Mouse (Mus musculus) forebrain, embryonic 13.5 days (tissue): ENCODE measurements around the gene Sepsecs. TPM values are rescaled to one million over a fixed set of nuclear protein-coding genes. Genes with fewer than 3 reads are reported as not detected.

Source experiments
- ATAC-seq: fragments of 200-750 bp; cut with Nextera tagmentation; 2 replicates; pipeline ENCODE4 v1.8.0; 2017
- H3K27ac ChIP-seq: fragments of 300-500 bp; sonication (generic); 2 replicates; pipeline ENCODE4 v1.5.1; 2015; ENCODE audit warnings: inconsistent platforms, mild to moderate bottlenecking, moderate library complexity
- H3K27me3 ChIP-seq: fragments of 300-500 bp; sonication (generic); 2 replicates; pipeline ENCODE4 v1.6.1; 2015; ENCODE audit warnings: mild to moderate bottlenecking, inconsistent platforms
- H3K36me3 ChIP-seq: fragments of 300-500 bp; sonication (generic); 2 replicates; pipeline ENCODE4 v1.6.1; 2015; ENCODE audit warnings: mild to moderate bottlenecking, inconsistent platforms; ENCODE audit not compliant: poor library complexity, severe bottlenecking
- H3K4me1 ChIP-seq: fragments of 300-500 bp; sonication (generic); 2 replicates; pipeline ENCODE4 v1.6.1; 2015; ENCODE audit warnings: inconsistent platforms
- H3K4me2 ChIP-seq: fragments of 300-500 bp; sonication (generic); 2 replicates; pipeline ENCODE4 v1.6.1; 2015; ENCODE audit warnings: inconsistent platforms, mild to moderate bottlenecking, moderate library complexity
- H3K4me3 ChIP-seq: fragments of 300-500 bp; sonication (generic); 2 replicates; pipeline ENCODE4 v1.5.1; 2015; ENCODE audit warnings: mild to moderate bottlenecking, inconsistent platforms
- H3K9ac ChIP-seq: fragments of 300-500 bp; sonication (generic); 2 replicates; pipeline ENCODE4 v1.6.1; 2015; ENCODE audit warnings: mild to moderate bottlenecking, inconsistent platforms
- H3K9me3 ChIP-seq: fragments of 300-500 bp; sonication (generic); replicated peaks from 2 replicates; pipeline ENCODE4 v1.6.1; 2016; ENCODE audit warnings: inconsistent platforms
- WGBS: fragments of 180-500 bp; shearing (Covaris S2); methylation state at CpG from one replicate; pipeline ENCODE4 v1.1.7; 2015; 5-methylcytosine and 5-hydroxymethylcytosine counted together
- polyA plus RNA-seq: library from polyadenylated mRNA; unstranded; fragments of >200 nt; fragmentation: Nextera tagmentation; extraction: Ambion mirVana; gene quantifications from 2 replicates; pipeline ENCODE4 v1.2.1, GENCODE M21; 2015

Gene Sepsecs
- polyA plus RNA-seq, 1 experiment from 2014 or later = 7.1 TPM

DNA sequence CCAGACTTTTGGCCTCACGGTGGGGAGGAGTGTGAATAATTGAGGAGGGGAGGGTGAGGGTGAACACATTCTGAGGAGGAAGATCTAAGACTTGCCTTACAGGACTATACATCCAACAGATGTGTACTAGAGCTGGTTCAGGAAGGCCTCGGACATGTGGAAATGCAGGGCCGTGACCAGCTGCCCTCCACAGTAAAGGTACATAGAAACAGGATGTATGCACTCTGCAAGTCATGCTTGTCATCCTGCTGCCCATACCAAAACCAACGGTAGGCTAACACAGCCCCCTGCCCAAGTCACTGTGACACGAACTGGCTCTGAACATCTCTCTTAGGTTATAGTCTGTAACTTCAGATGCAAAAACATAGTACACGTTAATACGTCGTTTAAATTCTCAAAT is 30.6 kb downstream of the Sepsecs start:
- Histone ChIP-seq H3K27ac (no peak overlapping the region), H3K4me3 (no peak overlapping the region), H3K36me3 (peaks cover 25% of the 10 kb centered on the region), H3K27me3 (no peaks in the 10 kb centered on the region), H3K4me2 (no peak overlapping the region), H3K9ac (no peak overlapping the region), H3K9me3 (no peaks in the 10 kb centered on the region), H3K4me1 (no peaks in the 10 kb centered on the region)
- ATAC-seq = no peak
- whole genome bisulfite sequencing = 85% methylated on average over 8 of the region's 8 CpGs

DNA sequence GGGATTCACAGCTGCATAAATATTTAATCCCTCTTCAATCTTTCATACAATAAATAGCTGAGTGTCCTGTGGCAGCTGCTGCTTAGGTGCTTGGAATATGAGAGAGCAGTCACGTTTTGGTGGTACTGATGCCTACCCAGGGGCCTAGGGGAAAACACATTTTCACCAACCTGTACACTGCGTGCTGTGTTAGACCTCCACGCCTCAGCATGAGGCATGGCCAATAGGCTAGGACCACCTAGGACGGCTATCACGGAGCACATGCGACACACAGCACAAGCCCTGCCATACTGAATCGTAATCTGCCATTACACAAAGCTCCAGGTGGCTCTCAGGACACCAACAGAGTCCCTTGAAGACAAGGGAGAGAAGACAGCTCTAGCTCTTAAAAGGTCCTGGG is 31.5 kb downstream of the Sepsecs start:
- ATAC-seq = no peak
- no peaks in the 10 kb centered on the region for H3K9me3 ChIP-seq
- H3K4me1 ChIP-seq = no peaks in the 10 kb centered on the region
- H3K4me3 ChIP-seq = no peak overlapping the region
- H3K9ac ChIP-seq = no peak overlapping the region
- WGBS = 91% methylated on average over 7 of the region's 7 CpGs
- no peak overlapping the region for H3K27ac ChIP-seq
- peaks cover 16% of the 10 kb centered on the region for H3K36me3 ChIP-seq
- H3K4me2 ChIP-seq = no peak overlapping the region
- no peaks in the 10 kb centered on the region for H3K27me3 ChIP-seq

DNA sequence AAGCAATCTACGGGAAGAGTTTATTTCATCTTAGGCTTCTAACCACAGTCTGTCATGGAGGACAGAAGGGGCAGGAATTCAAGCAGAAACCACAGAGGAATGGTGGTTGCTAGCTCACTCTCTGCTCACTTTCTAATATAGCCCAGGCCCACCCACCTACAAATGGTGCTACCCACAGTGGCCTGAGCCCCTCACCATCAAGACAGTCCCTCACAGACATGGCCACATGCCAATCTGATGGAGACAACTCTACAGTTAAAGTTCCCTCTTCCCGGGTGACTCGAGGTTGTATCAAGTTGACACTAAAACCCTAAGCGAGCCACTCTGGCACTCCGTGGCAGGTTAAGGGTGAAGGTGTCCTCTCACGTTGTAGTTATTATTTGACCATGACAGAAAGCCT is 32.6 kb downstream of the Sepsecs start:
- Histone ChIP-seq H3K27me3 (no peaks in the 10 kb centered on the region), H3K9ac (no peak overlapping the region), H3K36me3 (peaks cover 5% of the 10 kb centered on the region; the same call in 1 of the 2 replicates), H3K4me1 (no peaks in the 10 kb centered on the region), H3K9me3 (no peaks in the 10 kb centered on the region), H3K4me2 (no peak overlapping the region), H3K4me3 (no peak overlapping the region), H3K27ac (no peak overlapping the region)
- no peak for ATAC-seq
- 92% methylated on average over 6 of the region's 6 CpGs for WGBS

DNA sequence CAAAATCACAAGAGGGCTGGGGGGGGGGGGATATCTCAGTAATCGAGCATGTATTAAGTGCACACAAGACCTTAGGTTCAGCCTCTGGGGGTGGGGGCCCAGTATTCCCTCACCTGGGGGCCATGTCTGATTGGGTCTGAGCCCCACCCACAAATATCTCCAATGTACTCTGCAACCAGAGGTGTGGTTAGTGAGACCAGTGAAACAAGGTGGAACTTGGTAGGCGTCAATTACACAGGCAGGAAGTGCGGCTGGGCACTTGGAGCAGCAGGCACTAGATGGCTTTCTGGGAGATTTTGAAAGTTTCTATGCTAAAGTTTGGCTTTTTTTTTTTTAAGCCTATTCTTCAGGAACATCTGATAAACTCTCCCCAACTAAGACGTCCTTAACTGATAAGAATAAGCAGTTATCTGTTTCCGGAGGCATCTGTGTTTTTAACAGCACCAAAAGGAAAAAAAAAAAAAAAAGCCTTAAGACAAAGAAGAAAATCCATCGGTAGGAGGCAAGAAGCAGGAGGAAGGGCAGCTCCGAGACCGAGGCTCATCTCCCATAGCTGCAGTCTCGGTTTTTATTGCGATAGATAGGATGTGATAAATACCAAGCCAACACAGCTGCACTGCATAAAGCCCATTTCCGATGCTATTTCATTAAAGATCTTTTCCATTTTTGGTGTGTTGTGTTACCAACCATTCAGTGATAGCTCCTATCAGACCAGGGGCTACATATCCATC is 33.3 kb downstream of the Sepsecs start:
- no peak overlapping the region for H3K4me2 ChIP-seq
- no peak overlapping the region for H3K9ac ChIP-seq
- no peak for ATAC-seq
- no peak overlapping the region for H3K27ac ChIP-seq
- H3K4me1 ChIP-seq = no peaks in the 10 kb centered on the region
- H3K4me3 ChIP-seq = no peak overlapping the region
- 84% methylated on average over 11 of the region's 11 CpGs for WGBS
- no peaks in the 10 kb centered on the region for H3K27me3 ChIP-seq
- H3K9me3 ChIP-seq = no peaks in the 10 kb centered on the region
- H3K36me3 ChIP-seq = 0 out of 2 replicates have a peak, but pooled peaks cover under 1% of the 10 kb centered on the region

DNA sequence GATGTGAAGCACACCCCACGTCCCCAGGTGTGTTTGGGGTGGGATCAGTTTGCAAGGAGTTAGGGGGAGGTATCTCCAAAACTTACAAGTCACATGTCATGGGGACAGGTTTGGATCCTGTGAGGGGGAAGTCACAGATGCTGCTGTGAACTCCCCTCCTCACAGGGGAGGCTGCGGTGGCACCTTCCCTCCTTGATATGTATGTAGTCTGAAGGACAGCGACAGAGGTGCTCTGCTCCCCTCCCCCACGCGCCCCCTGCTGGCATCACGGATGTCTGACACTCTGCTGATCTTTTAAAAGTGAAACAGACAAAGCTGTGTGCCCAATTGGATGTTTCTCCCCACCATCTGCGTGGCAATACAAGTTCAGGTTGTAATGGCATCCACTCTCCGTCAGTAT is 35.5 kb downstream of the Sepsecs start:
- Histone ChIP-seq H3K36me3 (no peaks in the 10 kb centered on the region), H3K9ac (no peak overlapping the region), H3K27me3 (no peaks in the 10 kb centered on the region), H3K4me3 (no peak overlapping the region), H3K4me1 (no peaks in the 10 kb centered on the region), H3K4me2 (no peak overlapping the region), H3K9me3 (no peaks in the 10 kb centered on the region), H3K27ac (no peak overlapping the region)
- 24% methylated on average over 8 of the region's 8 CpGs for WGBS
- peak; percentile 69 for ATAC-seq

DNA sequence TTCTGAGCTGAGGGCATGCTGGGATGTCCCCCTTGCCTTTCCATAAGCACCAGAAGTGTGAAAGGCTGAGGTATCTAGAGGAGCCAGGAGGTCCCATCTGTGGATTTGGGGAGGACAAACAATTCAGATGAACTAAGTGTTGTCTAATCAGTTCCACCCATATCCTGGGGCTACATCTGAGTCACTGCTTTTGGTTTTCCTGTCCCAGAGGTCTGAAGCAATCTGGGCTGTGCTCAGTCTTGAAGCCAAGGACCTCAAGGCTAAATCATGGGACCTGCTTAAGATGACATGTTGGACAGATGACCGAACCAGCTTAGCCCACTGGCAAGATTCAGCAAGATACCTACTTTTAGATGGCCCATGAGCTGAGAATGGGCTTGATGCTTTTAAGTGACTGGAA is 39.0 kb downstream of the Sepsecs start:
- Histone ChIP-seq H3K27me3 (no peaks in the 10 kb centered on the region), H3K27ac (no peak overlapping the region), H3K4me2 (no peak overlapping the region), H3K4me3 (no peak overlapping the region), H3K9ac (no peak overlapping the region), H3K9me3 (no peaks in the 10 kb centered on the region), H3K36me3 (no peaks in the 10 kb centered on the region), H3K4me1 (peaks cover 12% of the 10 kb centered on the region)
- WGBS = 98% methylated on average over 1 of the region's 1 CpGs
- no peak for ATAC-seq

DNA sequence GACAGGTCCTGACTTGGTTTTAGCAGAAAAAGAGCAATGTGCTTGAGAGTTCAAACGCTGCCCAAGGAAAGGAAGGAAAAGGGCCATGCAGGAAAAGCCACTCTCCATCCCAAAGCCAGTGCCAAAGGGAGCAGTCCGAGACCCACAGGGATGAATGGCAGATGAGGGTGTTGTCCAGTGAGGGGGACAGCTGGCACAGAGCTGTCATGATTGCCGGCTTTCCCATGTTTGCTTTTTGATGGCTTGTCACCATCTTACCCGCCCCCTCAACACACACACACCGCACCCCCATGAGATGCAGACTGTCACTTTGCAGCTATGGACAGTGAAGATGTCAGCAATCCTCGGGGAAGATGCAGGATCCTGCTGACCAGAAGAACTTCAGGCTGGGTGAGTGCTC is 40.3 kb downstream of the Sepsecs start:
- no peak overlapping the region for H3K4me3 ChIP-seq
- no peaks in the 10 kb centered on the region for H3K9me3 ChIP-seq
- H3K9ac ChIP-seq = no peak overlapping the region
- WGBS = 92% methylated on average over 6 of the region's 6 CpGs
- ATAC-seq = no peak
- H3K36me3 ChIP-seq = no peaks in the 10 kb centered on the region
- no peak overlapping the region for H3K4me2 ChIP-seq
- no peaks in the 10 kb centered on the region for H3K27me3 ChIP-seq
- peaks cover 12% of the 10 kb centered on the region for H3K4me1 ChIP-seq
- H3K27ac ChIP-seq = no peak overlapping the region

DNA sequence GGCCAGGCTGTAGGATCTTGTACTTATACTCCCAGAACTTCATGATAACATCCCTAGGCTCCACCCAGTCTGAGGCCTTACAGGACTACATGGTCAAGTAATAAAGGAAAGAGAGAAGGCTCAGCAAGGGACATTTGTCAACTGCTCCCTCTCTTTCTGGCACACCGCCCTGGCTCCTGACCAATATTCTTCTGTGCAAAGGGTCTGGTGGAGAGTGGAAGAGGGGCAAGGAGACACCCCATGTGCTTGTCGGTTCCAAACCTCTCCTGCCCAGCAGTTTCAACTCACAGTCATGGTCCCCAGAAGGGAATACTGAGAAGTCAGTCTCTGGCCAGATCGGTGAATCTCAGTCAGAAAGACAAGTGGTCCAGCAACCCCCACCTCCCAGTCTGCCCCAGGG is 40.7 kb downstream of the Sepsecs start:
- Histone ChIP-seq H3K9ac (no peak overlapping the region), H3K27me3 (no peaks in the 10 kb centered on the region), H3K4me1 (peaks cover 12% of the 10 kb centered on the region), H3K4me3 (no peak overlapping the region), H3K4me2 (no peak overlapping the region), H3K9me3 (no peaks in the 10 kb centered on the region), H3K36me3 (no peaks in the 10 kb centered on the region), H3K27ac (no peak overlapping the region)
- ATAC-seq = no peak
- WGBS = 84% methylated on average over 3 of the region's 3 CpGs

DNA sequence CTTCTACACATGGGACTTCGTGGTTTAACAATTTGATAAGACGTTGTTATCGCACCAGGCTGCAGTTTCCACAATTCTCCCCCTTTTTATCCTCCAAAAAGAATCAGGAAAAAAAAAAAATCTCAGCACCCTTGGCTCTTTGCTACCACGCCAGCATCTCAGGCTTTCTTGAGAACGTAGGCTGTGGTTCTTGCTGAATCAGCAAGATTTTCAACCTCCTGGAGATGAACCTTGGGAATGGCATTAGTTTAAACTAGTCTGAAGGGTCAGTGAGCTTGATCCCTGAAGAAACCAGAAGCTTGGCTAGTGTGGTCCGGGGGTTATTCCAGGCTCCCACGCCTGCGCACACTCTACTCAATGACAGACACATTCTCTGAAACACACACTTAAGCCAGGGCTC is 41.8 kb downstream of the Sepsecs start:
- no peak overlapping the region for H3K27ac ChIP-seq
- no peak overlapping the region for H3K4me3 ChIP-seq
- H3K36me3 ChIP-seq = no peaks in the 10 kb centered on the region
- no peaks in the 10 kb centered on the region for H3K27me3 ChIP-seq
- H3K9me3 ChIP-seq = no peaks in the 10 kb centered on the region
- H3K4me2 ChIP-seq = no peak overlapping the region
- peaks cover 12% of the 10 kb centered on the region for H3K4me1 ChIP-seq
- no peak for ATAC-seq
- H3K9ac ChIP-seq = no peak overlapping the region
- WGBS = 88% methylated on average over 8 of the region's 8 CpGs

DNA sequence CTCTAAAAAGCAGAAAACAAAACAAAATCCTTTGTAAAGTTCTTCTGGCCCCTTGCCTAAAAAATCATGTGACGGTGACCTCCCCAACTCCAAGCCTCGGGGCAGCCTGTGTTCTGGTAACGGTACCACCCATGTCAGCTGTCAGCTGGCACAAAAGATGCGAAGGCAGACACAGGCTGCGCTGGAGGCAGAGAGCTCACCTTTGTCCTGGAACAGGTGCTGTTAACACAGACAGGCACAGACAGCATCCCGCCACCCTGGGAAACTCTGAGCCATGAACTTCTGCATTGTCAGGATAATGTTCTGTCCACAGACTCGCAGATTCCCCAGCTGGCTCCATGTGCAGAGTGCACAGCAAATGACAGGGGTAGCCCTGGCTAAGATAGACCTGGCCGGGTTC is 43.4 kb downstream of the Sepsecs start:
- H3K9ac ChIP-seq = peak overlapping the region; percentile 26; the same call in 1 of the 2 replicates

DNA sequence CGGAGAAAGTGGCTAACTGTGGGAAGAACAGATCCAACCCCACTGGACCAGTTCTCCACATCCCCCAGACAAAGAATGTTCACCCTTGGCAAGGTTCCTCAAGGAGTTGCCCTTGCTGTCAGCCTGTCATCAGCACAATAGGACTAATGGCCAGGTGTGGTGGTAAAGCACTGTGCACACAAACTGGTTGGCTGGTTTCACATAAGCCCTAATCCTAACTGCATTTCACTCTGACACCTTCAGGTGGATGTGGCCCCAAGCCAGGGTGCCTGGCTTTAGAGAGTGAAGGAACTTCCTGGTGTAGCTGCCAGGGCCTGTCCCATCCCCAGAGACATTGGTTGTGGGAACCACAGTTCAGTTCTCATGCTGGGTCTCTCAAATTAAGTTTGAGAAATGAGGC is 44.6 kb downstream of the Sepsecs start:
- H3K9ac ChIP-seq = no peak overlapping the region
- 88% methylated on average over 1 of the region's 1 CpGs for WGBS
- no peaks in the 10 kb centered on the region for H3K27me3 ChIP-seq
- no peaks in the 10 kb centered on the region for H3K9me3 ChIP-seq
- no peak for ATAC-seq
- H3K4me1 ChIP-seq = peaks cover 12% of the 10 kb centered on the region
- H3K36me3 ChIP-seq = no peaks in the 10 kb centered on the region
- no peak overlapping the region for H3K4me2 ChIP-seq
- no peak overlapping the region for H3K4me3 ChIP-seq
- H3K27ac ChIP-seq = no peak overlapping the region

More for the DNA sequence above, 43.4 kb downstream of the Sepsecs start:
- Histone ChIP-seq H3K4me1 (peaks cover 12% of the 10 kb centered on the region), H3K27ac (peak overlapping the region; percentile 31; the same call in 1 of the 2 replicates), H3K4me3 (no peak overlapping the region), H3K4me2 (peak overlapping the region; percentile 33; the same call in 1 of the 2 replicates), H3K36me3 (no peaks in the 10 kb centered on the region), H3K9me3 (no peaks in the 10 kb centered on the region), H3K27me3 (no peaks in the 10 kb centered on the region)
- ATAC-seq = peak; percentile 44
- 41% methylated on average over 8 of the region's 8 CpGs for WGBS

DNA sequence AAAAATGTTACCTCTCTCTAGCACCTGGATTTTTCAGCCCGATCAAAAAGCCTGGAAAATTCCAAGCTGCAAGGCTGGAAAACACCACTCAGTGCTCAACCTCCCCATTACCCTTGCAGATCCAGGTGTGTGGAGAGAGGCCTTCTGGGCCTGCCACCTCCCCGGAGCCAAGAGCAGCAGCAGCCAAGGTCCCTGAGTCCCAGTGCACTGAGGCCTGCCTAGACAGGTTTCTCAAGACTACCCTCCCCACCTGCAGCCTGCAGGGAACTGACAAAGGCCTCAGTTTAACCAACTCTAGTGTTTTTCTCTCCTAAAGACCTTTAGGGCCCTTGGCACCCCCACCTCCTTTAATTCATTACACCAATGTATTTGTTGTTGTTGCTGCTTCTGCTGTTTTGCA is 46.4 kb downstream of the Sepsecs start:
- H3K9me3 ChIP-seq = no peaks in the 10 kb centered on the region
- H3K27me3 ChIP-seq = no peaks in the 10 kb centered on the region
- 90% methylated on average over 2 of the region's 2 CpGs for WGBS
- peaks cover 18% of the 10 kb centered on the region for H3K4me1 ChIP-seq
- ATAC-seq = no peak
- H3K36me3 ChIP-seq = no peaks in the 10 kb centered on the region
- no peak overlapping the region for H3K4me2 ChIP-seq
- no peak overlapping the region for H3K9ac ChIP-seq
- no peak overlapping the region for H3K4me3 ChIP-seq
- H3K27ac ChIP-seq = no peak overlapping the region
